Mouse (Mus musculus): ENCODE results near the gene Rab31. TPM values are rescaled to one million over a fixed set of nuclear protein-coding genes. Genes with fewer than 3 reads are reported as not detected.

Rab31 gene
- polyA plus RNA-seq, 1 experiment: 32.1 TPM

DNA sequence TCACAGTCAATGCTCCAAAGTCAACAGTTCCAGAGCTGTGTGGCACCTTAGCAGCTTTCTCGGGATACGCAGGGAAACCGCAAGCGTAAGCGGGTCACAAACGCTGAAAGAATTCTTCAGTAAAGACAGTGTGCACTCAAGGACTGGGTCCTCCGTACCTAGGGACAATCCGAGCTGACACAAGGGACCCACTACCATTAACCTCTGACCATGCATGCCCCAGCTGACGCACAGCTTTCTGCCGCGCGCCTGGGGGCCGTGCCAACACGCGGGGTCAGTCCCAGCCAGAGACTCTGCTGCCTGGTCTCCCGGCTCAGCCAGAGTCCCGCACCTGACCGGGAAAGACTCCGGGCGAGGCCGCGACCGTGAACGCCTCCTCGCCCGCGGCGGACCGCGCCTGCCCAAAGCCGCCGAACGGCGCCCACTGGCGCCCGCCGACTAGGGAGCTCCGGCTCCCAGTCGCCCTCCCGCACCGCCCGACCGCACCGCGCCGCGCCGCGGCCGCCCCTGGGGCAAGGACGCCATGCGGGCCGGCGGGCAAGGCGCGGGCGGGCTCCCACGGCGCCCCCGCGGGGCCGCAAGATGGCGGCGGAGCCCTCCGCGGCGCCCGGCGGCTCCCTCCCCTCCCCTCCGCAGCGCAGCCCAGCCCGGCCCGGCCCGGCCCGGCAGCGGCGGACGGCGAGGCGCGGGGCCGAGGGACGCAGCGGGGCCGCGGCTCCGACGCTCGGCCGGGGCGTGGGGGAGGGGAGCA, 160.0 kb downstream of the Rab31 start:
- Histone ChIP-seq H3K36me3 (ENCODE audit: control insufficient read depth, insufficient read depth, low read length) (no peaks in the 10 kb centered on the region; the same call in 1 of the 2 replicates), H3K4me1 (ENCODE audit: control insufficient read depth, insufficient read depth, low read length) (peaks cover 11% of the 10 kb centered on the region; the same call in 1 of the 2 replicates), H3K27ac (ENCODE audit: control insufficient read depth, insufficient read depth, low read depth, low read length) (peak overlapping the region; percentile 93), H3K4me3 (ENCODE audit: control insufficient read depth, low read depth, low read length) (peak overlapping the region; percentile 95), H3K27me3 (ENCODE audit: control insufficient read depth, insufficient read depth, low read length) (no peaks in the 10 kb centered on the region)
- TF ChIP-seq POLR2A (IDR thresholded peaks at IDR 0.05; ENCODE audit: control insufficient read depth, low read depth, low read length): 0 out of 2 replicates have a peak, but pooled peaks have one; percentile 14
- no peak for TF ChIP-seq CTCF (IDR thresholded peaks at IDR 0.05; ENCODE audit: control insufficient read depth, insufficient read depth, insufficient replicate concordance, low read depth, low read length)

DNA sequence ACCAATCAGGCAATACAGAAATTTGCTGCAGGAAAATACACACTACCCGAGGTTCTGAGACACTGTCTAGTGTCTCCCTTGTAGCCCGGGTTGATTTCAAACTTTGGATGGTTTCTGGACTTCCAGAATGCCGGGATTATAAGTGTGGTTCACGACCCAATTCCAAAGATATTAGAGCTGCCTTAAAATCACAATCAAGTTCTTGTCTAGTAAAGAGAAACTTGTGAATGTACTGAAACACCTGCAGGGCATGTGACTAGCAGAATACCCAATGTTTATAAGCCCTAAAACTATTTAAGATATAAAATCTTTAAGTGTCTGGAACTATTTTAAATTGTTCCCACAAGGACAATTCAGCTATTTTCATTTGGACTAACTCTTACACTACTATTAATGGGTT, 160.8 kb downstream of the Rab31 start:
- Histone ChIP-seq H3K4me3 (ENCODE audit: control insufficient read depth, low read depth, low read length) (peak overlapping the region; percentile 35; the same call in 1 of the 2 replicates), H3K4me1 (ENCODE audit: control insufficient read depth, insufficient read depth, low read length) (peaks cover 11% of the 10 kb centered on the region; the same call in 1 of the 2 replicates), H3K27me3 (ENCODE audit: control insufficient read depth, insufficient read depth, low read length) (no peaks in the 10 kb centered on the region), H3K27ac (ENCODE audit: control insufficient read depth, insufficient read depth, low read depth, low read length) (no peak overlapping the region), H3K36me3 (ENCODE audit: control insufficient read depth, insufficient read depth, low read length) (no peaks in the 10 kb centered on the region; the same call in 1 of the 2 replicates)
- no peak for TF ChIP-seq POLR2A (IDR thresholded peaks at IDR 0.05; ENCODE audit: control insufficient read depth, low read depth, low read length)
- no peak for TF ChIP-seq CTCF (IDR thresholded peaks at IDR 0.05; ENCODE audit: control insufficient read depth, insufficient read depth, insufficient replicate concordance, low read depth, low read length)

- Histone ChIP-seq H3K4me3 (ENCODE audit: control insufficient read depth, low read depth, low read length) (no peak overlapping the region; the same call in 1 of the 2 replicates), H3K36me3 (ENCODE audit: control insufficient read depth, insufficient read depth, low read length) (no peaks in the 10 kb centered on the region; the same call in 1 of the 2 replicates), H3K4me1 (ENCODE audit: control insufficient read depth, insufficient read depth, low read length) (peaks cover 13% of the 10 kb centered on the region), H3K27ac (ENCODE audit: control insufficient read depth, insufficient read depth, low read depth, low read length) (peak overlapping the region; percentile 83), H3K27me3 (ENCODE audit: control insufficient read depth, insufficient read depth, low read length) (no peaks in the 10 kb centered on the region)
- no peak for TF ChIP-seq CTCF (IDR thresholded peaks at IDR 0.05; ENCODE audit: control insufficient read depth, insufficient read depth, insufficient replicate concordance, low read depth, low read length)
- no peak for TF ChIP-seq POLR2A (IDR thresholded peaks at IDR 0.05; ENCODE audit: control insufficient read depth, low read depth, low read length)
Measured at GRCm38 (mm10) chr17:65608743-65609142, 163.8 kb downstream of the Rab31 start.

- Histone ChIP-seq H3K4me1 (ENCODE audit: control insufficient read depth, insufficient read depth, low read length) (peaks cover 13% of the 10 kb centered on the region), H3K27ac (ENCODE audit: control insufficient read depth, insufficient read depth, low read depth, low read length) (no peak overlapping the region)
- TF ChIP-seq CTCF (IDR thresholded peaks at IDR 0.05; ENCODE audit: control insufficient read depth, insufficient read depth, insufficient replicate concordance, low read depth, low read length) (no peak), POLR2A (IDR thresholded peaks at IDR 0.05; ENCODE audit: control insufficient read depth, low read depth, low read length) (no peak)
Measured at GRCm38 (mm10) chr17:65608312-65608687, 164.3 kb downstream of the Rab31 start.

GRCm38 (mm10) chr17:65607574-65608311, 164.8 kb downstream of the Rab31 start:
- no peak for TF ChIP-seq CTCF (IDR thresholded peaks at IDR 0.05; ENCODE audit: control insufficient read depth, insufficient read depth, insufficient replicate concordance, low read depth, low read length)
- no peak for TF ChIP-seq POLR2A (IDR thresholded peaks at IDR 0.05; ENCODE audit: control insufficient read depth, low read depth, low read length)
- Histone ChIP-seq H3K4me3 (ENCODE audit: control insufficient read depth, low read depth, low read length) (no peak overlapping the region), H3K27ac (ENCODE audit: control insufficient read depth, insufficient read depth, low read depth, low read length) (peak overlapping the region; percentile 55; the same call in 1 of the 2 replicates), H3K36me3 (ENCODE audit: control insufficient read depth, insufficient read depth, low read length) (no peaks in the 10 kb centered on the region; the same call in 1 of the 2 replicates), H3K27me3 (ENCODE audit: control insufficient read depth, insufficient read depth, low read length) (no peaks in the 10 kb centered on the region), H3K4me1 (ENCODE audit: control insufficient read depth, insufficient read depth, low read length) (peaks cover 13% of the 10 kb centered on the region)

More at GRCm38 (mm10) chr17:65608312-65608687, 164.3 kb downstream of the Rab31 start:
- H3K4me3 ChIP-seq (ENCODE audit: control insufficient read depth, low read depth, low read length): no peak overlapping the region
- no peaks in the 10 kb centered on the region for H3K27me3 ChIP-seq (ENCODE audit: control insufficient read depth, insufficient read depth, low read length)
- no peaks in the 10 kb centered on the region; the same call in 1 of the 2 replicates for H3K36me3 ChIP-seq (ENCODE audit: control insufficient read depth, insufficient read depth, low read length)

- H3K36me3 ChIP-seq (ENCODE audit: control insufficient read depth, insufficient read depth, low read length): no peaks in the 10 kb centered on the region; the same call in 1 of the 2 replicates
- no peaks in the 10 kb centered on the region for H3K27me3 ChIP-seq (ENCODE audit: control insufficient read depth, insufficient read depth, low read length)
- H3K4me3 ChIP-seq (ENCODE audit: control insufficient read depth, low read depth, low read length): no peak overlapping the region
- peaks cover 11% of the 10 kb centered on the region for H3K4me1 ChIP-seq (ENCODE audit: control insufficient read depth, insufficient read depth, low read length)
- no peak for TF ChIP-seq CTCF (IDR thresholded peaks at IDR 0.05; ENCODE audit: control insufficient read depth, insufficient read depth, insufficient replicate concordance, low read depth, low read length)
- TF ChIP-seq POLR2A (IDR thresholded peaks at IDR 0.05; ENCODE audit: control insufficient read depth, low read depth, low read length): no peak
- no peak overlapping the region for H3K27ac ChIP-seq (ENCODE audit: control insufficient read depth, insufficient read depth, low read depth, low read length)
Measured at GRCm38 (mm10) chr17:65606014-65606413, 166.5 kb downstream of the Rab31 start.

- TF ChIP-seq POLR2A (IDR thresholded peaks at IDR 0.05; ENCODE audit: control insufficient read depth, low read depth, low read length) (no peak), CTCF (IDR thresholded peaks at IDR 0.05; ENCODE audit: control insufficient read depth, insufficient read depth, insufficient replicate concordance, low read depth, low read length) (no peak)
- H3K4me1 ChIP-seq (ENCODE audit: control insufficient read depth, insufficient read depth, low read length): peaks cover 11% of the 10 kb centered on the region
- H3K27me3 ChIP-seq (ENCODE audit: control insufficient read depth, insufficient read depth, low read length): no peaks in the 10 kb centered on the region
- H3K27ac ChIP-seq (ENCODE audit: control insufficient read depth, insufficient read depth, low read depth, low read length): no peak overlapping the region
- no peaks in the 10 kb centered on the region; the same call in 1 of the 2 replicates for H3K36me3 ChIP-seq (ENCODE audit: control insufficient read depth, insufficient read depth, low read length)
- no peak overlapping the region for H3K4me3 ChIP-seq (ENCODE audit: control insufficient read depth, low read depth, low read length)
Measured at GRCm38 (mm10) chr17:65604892-65605291, 167.7 kb downstream of the Rab31 start.
